Mouse (Mus musculus) cerebellum, postnatal 25 days (tissue): Measurements from ENCODE around the gene Clec16a.

Source experiments
- DNase-seq, 2 experiments: peaks; one replicate each; pipeline ENCODE4 v3.0.0; 2021; ENCODE audit warnings: mixed read lengths in 2 of 2

The Clec16a gene

GRCm38 (mm10) chr16:10768821-10769220 lies 223.7 kb downstream of the Clec16a start:
- DNase-seq, result no peak

- no peak for DNase-seq
Measured at GRCm38 (mm10) chr16:10769661-10770060, 224.5 kb downstream of the Clec16a start.

- DNase-seq, result no peak
Measured at GRCm38 (mm10) chr16:10770531-10771325, 225.6 kb downstream of the Clec16a start.

GRCm38 (mm10) chr16:10771769-10772510 lies 226.8 kb downstream of the Clec16a start:
- DNase-seq, result no peak

GRCm38 (mm10) chr16:10773543-10773942 lies 228.4 kb downstream of the Clec16a start:
- no peak for DNase-seq

GRCm38 (mm10) chr16:10774726-10775125 lies 229.6 kb downstream of the Clec16a start:
- no peak for DNase-seq

- DNase-seq, result no peak
Measured at GRCm38 (mm10) chr16:10776322-10776721, 231.2 kb downstream of the Clec16a start.

- DNase-seq, result no peak
Measured at GRCm38 (mm10) chr16:10777579-10778160, 232.5 kb downstream of the Clec16a start.

GRCm38 (mm10) chr16:10780631-10781120 lies 235.5 kb downstream of the Clec16a start:
- no peak for DNase-seq

- no peak for DNase-seq
Measured at GRCm38 (mm10) chr16:10781862-10782371, 236.8 kb downstream of the Clec16a start.

GRCm38 (mm10) chr16:10782377-10783151 lies 237.4 kb downstream of the Clec16a start:
- DNase-seq, result no peak

- no peak for DNase-seq
Measured at GRCm38 (mm10) chr16:10783152-10783434, 238.0 kb downstream of the Clec16a start.

GRCm38 (mm10) chr16:10783451-10783850 lies 238.3 kb downstream of the Clec16a start:
- DNase-seq, result no peak

- peak in 1 of 2 experiments; percentile 62 for DNase-seq
Measured at GRCm38 (mm10) chr16:10783883-10784792, 239.0 kb downstream of the Clec16a start.

- peak; percentile 91 to 94 for DNase-seq
Measured at GRCm38 (mm10) chr16:10784793-10785370, 239.7 kb downstream of the Clec16a start.

GRCm38 (mm10) chr16:10785371-10786231 lies 240.5 kb downstream of the Clec16a start, which contains the start of gene Socs1:
Gene Socs1 (minus strand): TSS chr16:10785536.
- peak; percentile 76 to 84 for DNase-seq

- DNase-seq, result peak; percentile 85 to 90
Measured at GRCm38 (mm10) chr16:10786288-10786687, 241.1 kb downstream of the Clec16a start.

GRCm38 (mm10) chr16:10786782-10787547 lies 241.8 kb downstream of the Clec16a start:
- no peak for DNase-seq

GRCm38 (mm10) chr16:10787548-10788058 lies 242.5 kb downstream of the Clec16a start:
- DNase-seq, result no peak
